Mouse (Mus musculus): Measurements from ENCODE around the gene Slc45a2.

The Slc45a2 gene

GRCm38 (mm10) chr15:11004646-11005045 is 4.1 kb downstream of the Slc45a2 start:
- no peak for DNase-seq (ENCODE audit: low read depth)

GRCm38 (mm10) chr15:11008756-11009155 is 8.2 kb downstream of the Slc45a2 start:
- no peak for DNase-seq (ENCODE audit: low read depth)

GRCm38 (mm10) chr15:11010976-11011548 is 10.5 kb downstream of the Slc45a2 start:
- DNase-seq (ENCODE audit: low read depth) = no peak

GRCm38 (mm10) chr15:11014931-11015330 is 14.4 kb downstream of the Slc45a2 start:
- no peak for DNase-seq (ENCODE audit: low read depth)

DNA sequence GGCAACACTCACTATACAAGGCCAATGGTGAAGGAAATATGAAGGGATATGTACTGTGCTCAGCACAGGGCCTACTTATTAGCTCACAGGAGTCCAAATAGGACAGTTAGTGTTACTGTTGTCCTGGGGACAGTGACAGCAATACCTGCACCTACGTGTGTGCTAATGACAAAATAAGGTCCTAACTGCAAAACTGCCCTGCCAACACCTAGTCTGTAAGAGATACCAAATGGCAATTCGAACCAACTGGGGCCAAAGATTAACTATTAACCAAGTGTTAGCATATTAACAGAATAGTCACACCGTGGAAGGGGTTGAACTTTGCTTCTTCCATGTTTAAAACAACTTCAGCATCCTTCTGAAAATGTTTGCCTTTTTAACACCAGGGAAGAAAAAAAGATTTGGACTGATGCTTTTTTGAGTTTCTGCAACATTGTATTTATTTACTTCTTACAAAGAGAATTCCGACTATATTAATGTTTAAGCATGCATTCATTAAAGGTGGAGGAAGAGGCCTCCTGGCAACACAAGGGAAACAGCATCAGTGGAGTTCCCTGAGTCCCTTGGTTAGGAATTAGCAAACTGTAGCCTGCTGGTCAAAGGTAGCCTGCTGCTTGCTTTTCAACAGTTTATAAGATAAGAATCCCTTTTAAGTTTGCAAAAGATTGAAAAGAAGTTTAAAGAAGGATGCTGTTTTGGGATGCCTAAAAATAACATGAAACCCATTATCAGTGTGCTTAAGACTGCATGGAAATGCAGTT is 26.5 kb downstream of the Slc45a2 start:
- no peak for DNase-seq (ENCODE audit: low read depth)

DNA sequence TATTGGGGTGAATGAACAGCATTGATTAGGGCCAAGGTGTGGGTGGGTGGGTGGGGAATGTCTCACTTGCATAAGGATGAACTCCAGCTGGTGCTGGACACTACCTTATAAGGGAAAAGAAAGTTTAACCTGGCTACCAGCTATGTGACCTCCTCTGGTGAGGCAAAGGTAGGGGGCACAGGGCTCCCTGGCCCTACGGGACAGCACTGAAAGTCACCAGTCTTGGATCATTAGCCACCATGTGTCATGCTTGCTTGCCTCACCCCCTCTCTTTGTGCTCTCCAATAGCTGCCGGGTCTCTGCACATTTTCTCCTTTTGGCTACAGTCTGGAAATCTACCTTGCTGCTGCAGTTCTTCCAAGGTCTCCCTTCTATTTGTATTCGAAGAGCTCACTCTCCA is 29.7 kb downstream of the Slc45a2 start:
- DNase-seq (ENCODE audit: low read depth) = no peak

DNA sequence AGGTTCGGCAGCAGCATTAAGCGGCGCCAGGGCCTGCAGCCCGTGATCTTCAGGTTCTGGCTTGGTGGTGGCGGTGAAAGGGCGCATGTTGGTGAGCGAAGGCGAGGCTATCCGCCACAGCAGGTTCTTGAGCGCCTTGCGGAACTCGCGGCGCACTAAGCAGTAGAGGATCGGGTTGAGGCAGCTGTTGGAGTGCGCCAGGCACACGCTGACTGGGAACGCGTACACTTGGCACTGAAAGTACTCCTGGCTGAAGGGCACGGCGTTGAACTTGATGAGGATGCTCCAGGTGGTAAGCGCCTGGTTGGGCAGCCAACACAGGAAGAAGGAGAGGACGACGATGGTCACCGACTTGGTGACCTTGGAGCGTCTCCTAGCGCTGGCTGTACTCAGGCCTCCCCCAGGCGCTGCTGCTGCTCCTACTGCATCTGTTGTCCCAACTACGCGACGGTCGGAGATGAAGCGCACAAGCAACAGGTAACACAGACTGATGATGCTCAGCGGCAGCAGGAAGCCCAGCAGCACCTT is 35.5 kb downstream of the Slc45a2 start:
- DNase-seq (ENCODE audit: low read depth) = no peak

GRCm38 (mm10) chr15:11036535-11037375 is 36.2 kb downstream of the Slc45a2 start:
- DNase-seq (ENCODE audit: low read depth) = no peak

DNA sequence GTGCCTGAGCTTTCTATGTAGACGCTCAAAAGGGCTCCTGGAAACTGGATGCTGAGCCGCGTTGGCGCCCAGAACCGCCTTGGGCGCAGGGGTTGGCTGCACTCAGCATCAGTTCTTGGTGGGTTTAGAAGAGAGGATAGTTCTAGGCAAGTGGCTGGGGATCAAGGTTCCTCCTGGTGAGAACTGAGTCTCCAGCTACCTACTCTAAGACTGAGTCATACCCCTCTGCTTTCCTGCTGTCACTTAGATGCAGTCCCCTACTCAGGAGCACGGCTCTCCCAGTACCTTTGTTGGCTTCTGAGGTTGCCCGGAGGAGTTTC is 36.8 kb downstream of the Slc45a2 start:
- no peak for DNase-seq (ENCODE audit: low read depth)

GRCm38 (mm10) chr15:11037711-11038110 is 37.2 kb downstream of the Slc45a2 start, which contains the start of gene Rxfp3:
Rxfp3 (minus strand) TSS chr15:11037991.
- no peak for DNase-seq (ENCODE audit: low read depth)

GRCm38 (mm10) chr15:11038476-11038875 is 38.0 kb downstream of the Slc45a2 start:
- DNase-seq (ENCODE audit: low read depth) = no peak

DNA sequence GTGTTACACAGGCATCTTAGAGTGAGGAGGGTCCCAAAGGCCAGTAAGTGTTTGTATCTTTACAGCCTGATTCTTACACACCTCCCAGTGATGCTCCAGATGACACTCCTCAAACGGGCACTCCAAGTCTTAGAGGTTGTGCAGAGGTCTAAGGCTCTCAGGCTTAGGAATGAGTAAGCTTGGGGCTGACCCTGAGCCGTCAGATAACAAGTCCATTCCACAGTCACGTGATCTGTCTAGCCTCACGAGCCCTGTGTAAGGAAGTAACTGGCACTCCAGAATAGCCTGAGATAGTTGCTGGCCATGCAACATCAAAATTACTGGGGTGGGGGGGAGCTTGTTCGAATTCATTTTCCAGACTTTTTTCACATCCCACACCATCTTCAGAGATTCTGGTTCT is 39.5 kb downstream of the Slc45a2 start:
- DNase-seq (ENCODE audit: low read depth) = no peak

DNA sequence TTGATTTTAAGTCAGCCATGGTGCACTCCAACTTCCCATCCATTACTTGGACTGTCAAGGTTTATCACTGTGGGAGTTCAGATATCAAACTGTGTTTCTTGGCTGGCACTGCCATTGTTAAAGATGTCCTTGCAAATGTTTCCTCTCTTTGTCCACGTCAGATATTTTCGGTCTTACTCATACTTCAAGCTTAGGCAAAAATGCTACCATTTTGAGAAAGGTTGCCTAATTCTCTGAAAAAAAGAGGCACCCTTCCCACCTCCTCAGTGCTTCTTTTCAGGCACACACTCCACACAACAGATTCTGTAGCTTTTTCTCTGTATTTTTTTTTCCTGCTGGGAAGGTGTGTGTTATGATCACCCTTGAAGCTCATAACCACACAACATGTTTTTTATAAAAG is 40.7 kb downstream of the Slc45a2 start:
- DNase-seq (ENCODE audit: low read depth) = no peak

DNA sequence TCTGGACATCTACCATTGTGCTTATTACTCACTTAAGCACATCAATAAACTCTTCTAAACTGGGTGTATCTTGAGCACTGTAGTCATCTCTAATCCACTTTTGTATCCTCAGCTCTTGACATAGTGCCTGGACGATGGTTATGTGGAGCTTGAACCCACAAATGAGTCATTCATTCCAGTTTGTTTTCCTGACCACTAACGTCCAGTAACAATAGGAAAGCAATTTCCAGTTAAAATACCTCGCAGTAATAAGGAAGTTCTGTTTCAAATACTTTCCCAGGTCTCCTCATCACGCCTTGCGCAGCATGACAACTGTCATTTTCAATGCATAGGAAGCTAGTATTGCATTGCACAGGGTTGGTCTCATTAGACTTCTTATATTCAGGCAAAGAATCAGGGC is 42.3 kb downstream of the Slc45a2 start:
- no peak for DNase-seq (ENCODE audit: low read depth)

DNA sequence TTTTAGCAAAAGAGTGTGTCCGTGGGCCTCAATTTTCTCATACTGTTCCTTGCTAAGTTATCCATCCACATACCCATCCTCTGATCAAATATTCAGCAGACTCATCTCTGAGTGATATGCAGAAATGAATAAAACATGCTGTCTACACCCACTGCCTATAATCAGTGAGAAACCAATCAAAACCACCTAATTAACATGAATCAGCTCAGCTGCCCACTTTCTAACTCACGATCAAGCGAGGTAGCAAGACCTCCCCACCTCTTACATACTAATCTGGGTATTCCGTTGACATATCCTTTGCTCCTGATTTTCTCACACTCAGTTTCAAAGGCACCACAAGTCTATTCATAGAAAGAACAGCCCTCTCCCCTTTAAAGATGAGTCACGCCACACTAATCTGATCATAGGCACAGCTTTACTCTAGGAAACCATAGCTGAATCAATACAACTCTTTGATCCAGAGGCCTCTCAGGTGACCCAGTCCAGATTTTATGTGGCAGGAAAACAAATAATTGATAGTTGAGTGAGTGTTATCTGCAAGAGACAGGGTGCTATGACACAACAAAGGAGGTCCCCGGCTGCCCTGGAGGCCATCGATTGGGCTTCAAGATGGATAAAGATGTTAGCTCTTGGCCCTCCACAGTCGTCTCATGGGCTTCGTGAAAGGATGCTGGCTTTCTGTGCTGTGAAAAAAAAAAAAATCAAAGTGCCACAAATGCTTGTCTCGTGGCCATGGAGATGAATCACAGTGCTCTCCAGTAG is 53.3 kb downstream of the Slc45a2 start:
- DNase-seq (ENCODE audit: low read depth) = no peak

GRCm38 (mm10) chr15:11054440-11055080 is 54.0 kb downstream of the Slc45a2 start:
- no peak for DNase-seq (ENCODE audit: low read depth)

DNA sequence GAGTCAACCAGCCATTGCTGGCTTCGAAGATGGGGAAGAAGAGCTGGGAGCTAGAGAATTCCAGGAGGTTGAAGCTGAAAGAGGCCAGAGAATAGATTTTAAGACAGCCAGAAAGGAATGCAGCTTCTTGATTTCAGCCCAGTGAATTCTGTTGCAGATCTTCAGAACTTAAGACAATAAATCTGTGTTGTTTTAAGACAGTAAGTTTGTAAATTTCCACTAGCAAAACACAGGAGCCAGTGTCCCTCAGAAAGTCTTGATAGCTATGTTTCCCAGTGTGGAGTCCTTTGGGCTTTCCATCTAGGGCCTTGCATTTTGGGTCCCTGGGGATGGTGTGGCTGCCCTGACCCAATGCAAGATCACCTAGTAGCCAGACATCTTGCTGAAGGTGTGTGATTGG is 62.4 kb downstream of the Slc45a2 start:
- no peak for DNase-seq (ENCODE audit: low read depth)

- no peak for DNase-seq (ENCODE audit: low read depth)
Observed at GRCm38 (mm10) chr15:11064160-11064557, 63.6 kb downstream of the Slc45a2 start.

- DNase-seq (ENCODE audit: low read depth) = no peak
Observed at GRCm38 (mm10) chr15:11064558-11065411, 64.3 kb downstream of the Slc45a2 start, which contains the start of gene Adamts12. Adamts12 (plus strand) TSS chr15:11064790.

GRCm38 (mm10) chr15:11065528-11066171 is 65.1 kb downstream of the Slc45a2 start:
- no peak for DNase-seq (ENCODE audit: low read depth)

Data from c-Kit-positive CD71-positive TER-119-negative erythroid progenitor cells, embryonic 14.5 days (primary cell).